Mouse (Mus musculus): ENCODE data around the gene Cyp24a1.

The Cyp24a1 gene

DNA sequence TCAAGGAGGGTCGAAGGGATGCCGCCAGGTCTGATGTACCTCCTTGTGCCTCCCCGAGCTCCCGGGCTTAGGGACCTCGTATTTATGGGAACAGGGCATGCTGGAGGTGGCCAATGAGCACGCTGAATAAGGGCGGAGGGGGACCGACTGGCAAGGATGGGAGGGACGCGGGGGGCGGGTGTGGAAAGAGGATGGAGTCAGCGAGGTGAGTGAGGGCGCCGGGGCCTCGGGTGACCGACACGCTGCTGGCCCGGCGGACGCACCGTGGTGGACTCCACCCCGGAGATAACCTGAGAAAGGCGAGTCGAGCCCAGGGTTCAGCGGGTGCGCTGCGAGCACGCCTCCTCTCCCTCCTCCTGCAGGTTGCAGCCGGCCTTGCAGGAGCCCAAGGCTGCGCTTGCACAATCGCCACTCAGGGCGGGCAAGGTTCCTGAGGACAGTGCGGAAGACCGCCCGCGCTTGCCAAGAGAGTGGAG lies at the start of gene Cyp24a1:
Gene Cyp24a1 (minus strand): TSS at position 55 of the 476 bp plus-strand sequence.
- no peak for DNase-seq (ENCODE audit: low spot score in 2 of 2)

GRCm38 (mm10) chr2:170545745-170546144 lies 48.8 kb upstream of the Cyp24a1 start:
- DNase-seq (ENCODE audit: low spot score in 2 of 2) = no peak

GRCm38 (mm10) chr2:170544950-170545349 lies 48.0 kb upstream of the Cyp24a1 start:
- DNase-seq (ENCODE audit: low spot score in 2 of 2) = no peak

DNA sequence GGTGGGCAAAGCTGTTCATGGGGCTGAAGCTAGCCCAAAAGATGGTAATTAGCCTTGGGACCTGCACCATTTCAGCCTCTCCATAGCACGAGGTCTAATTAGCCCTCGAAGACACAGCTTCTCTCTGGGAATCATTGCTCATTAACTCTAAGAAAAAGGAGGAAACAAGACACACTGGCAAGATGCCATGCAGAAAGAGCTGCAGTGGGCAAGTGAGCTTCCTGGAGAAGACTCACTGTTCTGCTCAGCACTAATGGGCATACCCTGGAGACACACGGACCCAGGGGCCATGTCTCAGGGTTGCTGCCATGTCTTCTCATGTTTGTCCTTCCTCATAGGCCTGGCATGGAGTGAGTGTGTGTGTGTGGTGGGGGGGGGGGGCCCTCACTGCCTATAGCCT lies 47.2 kb upstream of the Cyp24a1 start:
- no peak for DNase-seq (ENCODE audit: low spot score in 2 of 2)

DNA sequence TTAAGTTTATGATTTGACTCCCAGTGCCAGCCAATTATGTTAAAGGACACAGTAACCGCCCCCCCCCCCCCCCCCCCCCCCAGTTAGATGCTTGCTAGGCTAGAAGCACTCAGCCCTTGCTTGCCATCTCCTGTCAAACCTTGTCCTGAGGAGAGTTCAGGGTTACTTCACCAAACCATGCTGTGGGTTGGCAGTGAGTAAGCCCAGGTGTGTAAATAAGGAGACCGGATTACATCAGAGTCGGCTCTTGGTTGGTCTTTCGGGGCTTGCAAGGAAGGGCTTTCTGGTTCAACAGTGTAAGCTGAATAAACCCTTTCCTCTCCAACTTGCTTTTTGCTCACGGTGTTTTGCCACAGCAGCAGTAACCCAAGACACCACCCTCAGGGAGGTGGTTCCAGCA lies 46.7 kb upstream of the Cyp24a1 start:
- DNase-seq (ENCODE audit: low spot score in 2 of 2) = no peak

DNA sequence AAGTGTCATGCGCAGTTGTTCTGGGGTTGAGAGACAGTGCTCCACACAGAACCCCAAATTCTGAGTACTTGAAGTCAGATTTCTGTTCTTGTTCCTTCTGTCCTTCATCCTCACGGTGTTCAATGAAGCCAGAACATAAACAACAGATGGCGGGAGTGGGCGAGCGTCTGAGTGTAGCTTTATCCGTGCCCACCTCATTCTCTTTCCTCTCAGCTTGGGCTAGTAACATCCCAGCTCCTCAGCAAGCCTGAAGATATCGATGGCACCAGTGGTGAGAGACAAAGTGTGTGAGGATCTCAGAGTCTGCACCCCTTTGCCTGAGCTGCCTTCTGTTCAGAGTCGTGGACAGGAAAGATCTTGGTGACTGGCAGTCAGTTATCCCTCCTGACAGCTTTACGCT lies 42.3 kb upstream of the Cyp24a1 start:
- no peak for DNase-seq (ENCODE audit: low spot score in 2 of 2)

GRCm38 (mm10) chr2:170535841-170536240 lies 38.9 kb upstream of the Cyp24a1 start:
- no peak for DNase-seq (ENCODE audit: low spot score in 2 of 2)

DNA sequence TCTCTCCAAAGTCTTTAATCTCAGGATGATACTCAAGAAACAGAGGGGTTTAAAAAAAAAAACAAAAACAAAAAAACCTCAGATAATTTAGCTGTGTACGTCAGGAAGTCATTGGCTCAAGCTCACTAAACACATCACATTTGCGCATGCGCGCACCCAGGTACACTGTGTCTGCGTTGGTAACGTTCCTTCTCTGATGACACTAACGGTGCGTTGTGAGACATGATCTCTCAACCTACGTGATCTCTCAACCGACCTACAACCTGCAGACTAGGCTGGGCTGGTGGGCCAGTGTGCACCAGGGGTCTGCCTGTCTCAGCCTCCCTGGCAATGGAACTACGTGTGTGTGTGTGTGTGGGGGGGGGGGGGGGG lies 37.8 kb upstream of the Cyp24a1 start:
- DNase-seq (ENCODE audit: low spot score in 2 of 2) = no peak

DNA sequence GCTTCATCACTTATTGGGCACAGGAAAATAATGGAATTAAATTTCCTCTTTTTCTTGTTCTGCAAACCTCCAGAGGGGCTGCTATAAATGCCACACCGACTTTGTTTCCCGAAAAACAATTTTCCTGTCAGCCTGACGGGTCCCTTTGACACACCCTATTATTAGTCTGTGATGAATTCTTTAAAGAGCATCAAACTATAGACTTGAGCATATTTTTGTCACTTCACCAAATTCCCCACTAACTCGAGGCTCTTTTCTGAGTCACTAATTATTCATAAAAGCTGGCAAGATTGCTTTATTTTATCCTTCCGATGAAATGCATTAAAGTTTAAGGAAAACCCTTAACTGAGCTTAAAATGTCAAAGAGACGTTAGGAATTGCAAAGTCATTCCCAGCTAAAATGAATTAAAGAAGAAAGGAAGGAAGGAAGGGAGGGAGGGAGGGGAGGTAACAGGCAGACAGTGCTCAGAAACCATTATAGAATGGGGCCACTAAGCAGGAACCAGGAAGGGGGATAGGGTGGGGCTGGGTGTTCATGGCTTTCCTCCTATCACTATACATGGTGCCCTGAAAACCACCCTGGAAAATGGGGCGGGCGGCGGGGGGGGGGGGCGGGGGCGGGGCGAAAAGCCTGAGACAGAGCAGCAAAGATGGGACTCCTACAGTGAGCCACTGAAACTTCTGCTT lies 37.3 kb upstream of the Cyp24a1 start:
- no peak for DNase-seq (ENCODE audit: low spot score in 2 of 2)

DNA sequence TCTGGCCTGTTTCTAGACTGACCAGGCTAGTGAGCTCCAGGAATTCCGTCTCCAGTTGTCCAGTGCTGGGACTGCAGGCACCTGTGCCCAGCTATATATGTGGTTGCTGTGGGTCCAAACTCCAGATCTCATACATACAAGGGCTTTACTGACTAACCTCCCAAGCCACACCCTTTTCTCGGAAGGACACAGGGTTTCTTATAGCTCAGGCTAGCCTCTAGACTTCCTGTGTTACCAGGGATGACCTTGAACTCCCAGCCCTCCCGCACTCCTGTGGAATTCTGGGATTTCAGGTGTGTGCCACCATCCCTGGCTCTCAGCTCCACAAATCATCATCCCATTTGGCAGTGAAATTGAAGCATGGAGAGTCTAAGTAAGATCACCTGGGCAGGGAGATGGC lies 33.3 kb upstream of the Cyp24a1 start:
- no peak for DNase-seq (ENCODE audit: low spot score in 2 of 2)

GRCm38 (mm10) chr2:170529766-170530165 lies 32.8 kb upstream of the Cyp24a1 start:
- DNase-seq (ENCODE audit: low spot score in 2 of 2) = no peak

- no peak for DNase-seq (ENCODE audit: low spot score in 2 of 2)
These were observed 31.1 kb upstream of the Cyp24a1 start for GRCm38 (mm10) chr2:170528061-170528460.

DNA sequence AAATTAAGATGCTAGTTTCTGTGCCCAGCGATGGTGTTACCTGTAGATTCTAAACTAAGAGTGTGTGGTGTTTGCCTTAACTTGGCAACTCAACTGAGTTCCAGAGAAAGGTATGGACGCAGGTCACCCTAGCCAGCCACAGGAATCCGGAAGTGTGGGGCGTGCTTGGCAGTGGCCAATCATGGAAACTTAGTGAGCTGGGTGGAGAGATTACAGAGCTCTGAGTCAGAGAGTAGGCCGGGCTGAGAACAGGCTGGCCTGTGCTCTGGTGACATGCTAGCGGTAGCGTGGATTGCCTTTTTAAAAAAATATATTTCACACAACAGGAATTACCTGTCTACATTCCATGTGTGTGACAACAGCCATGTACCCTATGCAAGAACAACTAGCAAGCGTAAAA lies 29.6 kb upstream of the Cyp24a1 start:
- no peak for DNase-seq (ENCODE audit: low spot score in 2 of 2)

DNA sequence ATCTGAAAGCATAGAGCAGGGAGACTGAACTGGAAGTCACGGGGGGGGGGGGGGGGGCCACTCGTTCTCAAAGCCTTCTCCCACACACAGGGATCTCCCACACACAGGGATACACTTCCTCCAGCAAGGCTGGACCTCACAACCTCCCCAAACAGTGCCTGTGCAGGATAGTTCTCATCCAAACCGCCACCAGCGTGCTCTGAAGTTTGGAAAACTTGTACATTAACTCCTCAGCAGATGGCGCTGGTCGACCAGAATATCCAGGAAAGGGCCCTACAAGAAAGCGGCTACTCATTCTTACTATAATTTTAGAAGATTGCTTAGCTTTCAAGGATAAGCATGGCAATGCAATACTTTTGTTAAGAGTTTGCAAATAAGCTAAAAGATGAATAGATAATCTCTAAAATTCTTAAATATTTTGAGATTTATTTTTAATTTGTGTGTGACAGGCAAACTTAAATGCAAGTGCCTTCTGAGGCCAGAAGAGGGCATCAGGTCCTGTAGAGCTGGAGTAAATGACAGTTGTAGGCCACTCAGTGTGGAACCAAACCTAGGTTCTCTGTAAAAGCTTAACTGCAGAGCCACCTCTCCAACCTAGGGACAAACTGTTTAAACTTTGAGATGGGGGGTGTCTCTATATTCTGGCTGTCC lies 23.5 kb upstream of the Cyp24a1 start:
- DNase-seq (ENCODE audit: low spot score in 2 of 2) = peak; percentile 12 to 37

DNA sequence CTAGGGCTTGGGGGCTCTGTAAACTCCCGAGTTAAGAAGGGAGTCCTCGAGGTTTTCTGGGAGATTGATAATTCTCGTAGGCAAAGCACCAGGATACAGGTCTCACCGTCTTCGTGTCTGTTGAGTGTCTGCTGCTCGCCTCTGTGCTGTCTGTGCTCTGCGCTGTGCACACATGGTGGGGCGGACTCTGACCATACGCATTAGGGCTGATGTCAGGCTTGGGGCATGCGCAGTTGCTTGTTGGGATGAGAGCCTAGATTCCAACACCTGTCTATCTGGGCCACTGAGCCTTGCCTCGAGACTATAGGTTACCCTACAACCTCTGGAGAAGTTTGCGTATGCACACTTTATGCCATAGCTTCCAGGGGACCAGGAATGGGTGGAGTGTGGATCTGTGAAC lies 16.8 kb upstream of the Cyp24a1 start:
- DNase-seq (ENCODE audit: low spot score in 2 of 2) = no peak

DNA sequence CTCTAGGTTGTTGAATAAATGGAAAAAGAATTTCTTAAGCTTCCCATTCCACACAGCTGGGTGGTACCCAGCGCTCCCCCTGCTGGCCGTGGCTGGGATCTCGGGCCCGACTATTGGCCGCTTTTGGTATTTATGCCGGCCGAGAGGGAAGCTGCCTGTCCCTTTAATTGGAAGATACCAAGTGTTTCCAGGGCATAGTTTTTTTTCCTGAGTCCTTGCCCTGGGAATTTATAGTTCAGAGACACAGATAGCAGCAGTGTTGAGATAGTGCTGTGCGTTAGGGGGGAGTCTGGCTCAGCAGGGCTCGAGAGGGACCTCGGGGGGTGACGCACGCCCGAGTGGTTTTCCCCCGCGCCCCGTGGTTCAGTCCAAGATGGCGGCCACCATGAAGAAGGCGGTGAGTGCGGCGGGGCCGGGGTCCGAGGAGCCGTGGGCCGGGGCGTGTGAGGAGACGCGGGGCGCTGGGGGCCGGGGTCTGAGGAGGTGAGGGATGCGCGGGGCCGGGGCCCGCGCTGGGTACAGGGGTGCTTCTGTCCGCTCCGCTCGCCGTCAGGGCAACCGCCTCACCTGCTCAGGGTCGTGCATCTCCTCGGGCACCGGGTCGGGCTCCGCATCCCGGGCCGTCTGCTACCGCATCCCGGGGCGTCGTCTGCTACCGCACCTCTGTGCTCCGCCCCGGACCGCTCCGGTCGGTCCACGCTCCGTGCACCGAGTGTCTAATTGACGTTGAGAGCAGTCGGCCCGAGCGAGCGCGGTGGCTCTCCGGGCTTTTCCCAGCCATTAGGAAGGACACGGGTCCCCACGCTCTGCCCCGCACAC lies 14.3 kb upstream of the Cyp24a1 start:
- DNase-seq (ENCODE audit: low spot score in 2 of 2) = peak; percentile 77 to 93

DNA sequence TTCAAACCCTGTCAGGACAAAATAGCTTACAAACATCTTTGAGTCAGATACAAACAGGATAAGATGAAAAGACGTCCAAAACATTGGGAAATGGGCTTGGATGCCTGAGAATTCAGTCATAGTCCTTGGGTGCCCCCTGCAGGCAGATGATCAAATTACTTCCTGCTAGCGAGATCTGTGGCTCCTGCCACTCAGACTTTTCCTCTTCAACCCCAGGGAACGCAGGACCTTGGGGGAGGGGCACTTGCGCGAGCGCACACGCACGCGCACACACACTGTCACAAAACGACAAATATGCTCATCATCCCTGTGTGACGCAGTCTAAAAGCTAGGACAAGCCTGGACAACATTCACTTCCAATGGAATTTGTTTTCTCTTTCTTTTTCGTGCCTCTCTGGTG lies 11.9 kb upstream of the Cyp24a1 start:
- DNase-seq (ENCODE audit: low spot score in 2 of 2) = peak; percentile 70 to 83

DNA sequence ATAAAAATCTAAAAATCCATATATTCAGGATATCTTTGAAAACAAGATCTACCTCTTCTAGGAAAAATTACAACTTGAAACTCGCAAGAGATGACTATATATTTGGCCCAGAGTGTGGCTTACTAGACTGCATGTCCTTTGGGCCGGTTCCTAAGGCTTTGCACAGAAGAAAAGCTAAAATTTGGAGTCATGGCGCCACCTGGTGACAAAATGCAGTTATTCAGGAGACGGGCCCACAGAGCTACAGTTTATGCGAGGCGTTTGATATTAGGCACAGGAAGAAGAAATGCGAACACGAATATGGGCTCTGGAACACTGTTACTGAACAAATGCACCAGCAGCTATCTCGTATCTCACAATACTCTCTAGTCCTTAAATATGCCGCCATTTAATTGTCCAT lies 10.8 kb upstream of the Cyp24a1 start:
- peak; percentile 54 to 72 for DNase-seq (ENCODE audit: low spot score in 2 of 2)

- DNase-seq (ENCODE audit: low spot score in 2 of 2) = no peak
These were observed 7.0 kb upstream of the Cyp24a1 start for GRCm38 (mm10) chr2:170503983-170504382.

DNA sequence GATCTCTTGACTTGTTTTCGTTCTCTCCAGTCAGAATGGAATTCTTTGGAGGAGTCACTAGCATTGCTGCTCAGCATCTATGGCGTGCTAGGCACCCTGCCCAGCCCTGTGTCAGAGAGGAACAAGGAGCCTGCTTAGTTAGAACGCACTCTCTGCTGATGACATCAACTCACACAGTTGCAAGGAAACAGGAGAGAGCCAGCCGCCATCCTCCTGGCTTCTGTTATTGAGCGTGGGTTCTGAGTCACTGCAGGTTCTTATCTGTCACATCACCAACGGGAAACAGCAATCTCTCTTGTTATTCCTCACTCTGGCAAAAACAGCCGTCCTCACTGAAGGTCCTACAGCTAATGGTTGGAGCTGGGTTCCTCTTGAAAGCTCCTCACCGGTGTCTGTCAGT lies 6.4 kb upstream of the Cyp24a1 start:
- DNase-seq (ENCODE audit: low spot score in 2 of 2) = no peak

DNA sequence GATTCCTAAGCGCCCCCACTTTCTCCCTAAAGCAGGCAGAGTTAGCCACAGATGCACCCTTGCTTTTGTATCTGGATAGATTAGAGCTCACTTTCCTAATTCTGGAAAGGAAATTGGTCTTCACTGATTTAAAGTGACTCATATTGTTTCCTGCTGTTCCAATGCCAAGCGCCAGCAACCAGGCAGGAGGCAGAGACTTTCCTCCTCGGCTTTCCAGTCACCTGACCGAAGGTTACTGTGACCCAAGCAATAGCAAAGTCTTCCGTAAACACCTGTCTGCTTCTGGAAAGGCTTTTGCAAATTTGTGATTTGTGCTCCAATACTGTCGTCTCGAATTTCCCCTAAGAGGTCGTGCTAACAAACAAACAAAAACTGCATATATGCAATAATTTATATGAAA lies 1.1 kb upstream of the Cyp24a1 start:
- no peak for DNase-seq (ENCODE audit: low spot score in 2 of 2)

- no peak for DNase-seq (ENCODE audit: low spot score in 2 of 2)
These were observed 603 bp downstream of the Cyp24a1 start, which contains the start of gene Pfdn4 for GRCm38 (mm10) chr2:170496154-170496930. Gene Pfdn4 (plus strand): TSS chr2:170496428.

All from thymus, postnatal 10 days (tissue).